In genomic region chr5:118459391-118459792, GRCm38 (mm10) we compare ENCODE assay signal across 8 mouse cellular contexts.
DNase-seq lines count a peak whose midpoint lies in the region; ATAC-seq and TF ChIP-seq lines count a peak whose summit lies in the region.

No protein-coding gene starts in this region.

- peak overlapping the region; percentile 63 for H3K4me3 ChIP-seq in gastrocnemius, adult 2 months
- peak overlapping the region; percentile 21 to 31 for H3K4me3 ChIP-seq in heart, embryonic 14.5 days (ENCODE audit: control insufficient read depth in 1 of 2, insufficient read depth in 1 of 2, low read depth in 1 of 2, low read length in 2 of 2)
- peak overlapping the region; percentile 37 for H3K4me3 ChIP-seq in liver, embryonic 11.5 days (ENCODE audit: low read depth, low read length)
- peak overlapping the region; percentile 26 for H3K4me3 ChIP-seq in myocyte

- H3K27ac ChIP-seq in gastrocnemius, adult 2 months: peak overlapping the region; percentile 79
- H3K27ac ChIP-seq in heart, embryonic 14.5 days (replicated peaks in 1 of 2; ENCODE audit: control insufficient read depth in 1 of 2, insufficient read depth in 1 of 2, low read depth in 2 of 2, low read length in 2 of 2): peak overlapping the region in 1 of 2 experiments; percentile 57; a peak in 2 of 4 replicates
- no peak overlapping the region for H3K27ac ChIP-seq in liver, embryonic 11.5 days (ENCODE audit: low read depth, low read length)

- H3K9me3 ChIP-seq in heart, embryonic 14.5 days (ENCODE audit: control insufficient read depth, low read length): no peaks in the 10 kb centered on the region
- no peaks in the 10 kb centered on the region for H3K9me3 ChIP-seq in liver, embryonic 11.5 days (ENCODE audit: control insufficient read depth, low read length)

- H3K4me1 ChIP-seq in heart, embryonic 14.5 days (ENCODE audit: control insufficient read depth in 2 of 2, insufficient read depth in 2 of 2, low read length in 2 of 2): peaks cover 3 to 8% of the 10 kb centered on the region in 2 experiments; a peak in 1 of 4 replicates
- no peaks in the 10 kb centered on the region for H3K4me1 ChIP-seq in liver, embryonic 11.5 days (replicated peaks; ENCODE audit: control insufficient read depth, insufficient read depth, low read length)

- no peaks in the 10 kb centered on the region for H3K27me3 ChIP-seq in heart, embryonic 14.5 days (ENCODE audit: control insufficient read depth, insufficient read depth, low read length)
- H3K27me3 ChIP-seq in liver, embryonic 11.5 days (replicated peaks; ENCODE audit: control insufficient read depth, insufficient read depth, low read length): peaks cover 16% of the 10 kb centered on the region
- no peaks in the 10 kb centered on the region for H3K27me3 ChIP-seq in myocyte (ENCODE audit: control insufficient read depth, insufficient read depth, insufficient read length)

- H3K9ac ChIP-seq in heart, embryonic 14.5 days (ENCODE audit: low read length): peak overlapping the region; percentile 56
- H3K9ac ChIP-seq in liver, embryonic 11.5 days (ENCODE audit: low read depth, low read length): 0 out of 2 replicates have a peak overlapping the region, but pooled peaks have one; percentile 35

- H3ac ChIP-seq in myocyte (ENCODE audit: control insufficient read depth, insufficient read length): no peak overlapping the region

- H3K36me3 ChIP-seq in heart, embryonic 14.5 days (ENCODE audit: control insufficient read depth, insufficient read depth, low read length): no peaks in the 10 kb centered on the region
- H3K36me3 ChIP-seq in liver, embryonic 11.5 days (ENCODE audit: control insufficient read depth, insufficient read depth, low read length): no peaks in the 10 kb centered on the region
- H3K36me3 ChIP-seq in myocyte (ENCODE audit: control insufficient read depth, insufficient read depth): no peaks in the 10 kb centered on the region

- ATAC-seq in heart, embryonic 14.5 days (ENCODE audit: insufficient number of reproducible peaks, insufficient read depth, low FRiP score, low read depth): 0 out of 2 replicates have a peak, but pooled peaks have one; percentile 36
- 0 out of 2 replicates have a peak, but pooled peaks have one; percentile 25 for ATAC-seq in liver, embryonic 11.5 days (replicated peaks; ENCODE audit: low FRiP score)

- TF ChIP-seq CTCF in gastrocnemius, adult 2 months (IDR thresholded peaks at IDR 0.05): no peak

- no peak for TF ChIP-seq POLR2A in myocyte (IDR thresholded peaks at IDR 0.05; ENCODE audit: insufficient read length, low read depth)

- no peak for DNase-seq in gastrocnemius, adult 2 months
- DNase-seq in gastrocnemius, adult 8-10 months (ENCODE audit: low spot score in 2 of 2): no peak
- DNase-seq in embryo, embryonic 10 days (ENCODE audit: low spot score): peak; percentile 79
- no peak for DNase-seq in liver, embryonic 11.5 days (ENCODE audit: low spot score)
- no peak for DNase-seq in B cell, adult 2 months
- no peak for DNase-seq in spleen, postnatal 14 days (ENCODE audit: low spot score in 2 of 2)

- intact Hi-C loops in gastrocnemius, adult 2 months (cut with DNase I): no loop called here

- H3K79me2 ChIP-seq in myocyte (ENCODE audit: control insufficient read depth, insufficient read depth): no peaks in the 10 kb centered on the region

- WGBS in heart, embryonic 14.5 days: 3% methylated on average over 12 of the region's 12 CpGs
- 8% methylated on average over 12 of the region's 12 CpGs for WGBS in liver, embryonic 11.5 days

- peak overlapping the region; percentile 66 for H3K4me2 ChIP-seq in heart, embryonic 14.5 days (ENCODE audit: low read length)
- peak overlapping the region; percentile 72 for H3K4me2 ChIP-seq in liver, embryonic 11.5 days
- peak overlapping the region; percentile 64 for H3K4me2 ChIP-seq in myocyte (ENCODE audit: low read depth)

TF ChIP-seq in myocyte, 11 proteins besides CTCF, POLR2A, EP300 and RAD21:
- TF ChIP-seq TCF12 (IDR thresholded peaks at IDR 0.05; ENCODE audit: insufficient read depth, poor library complexity, severe bottlenecking) (no peak), TCF3 (IDR thresholded peaks at IDR 0.05; ENCODE audit: insufficient read length, low read depth) (no peak), POLR2AphosphoS2 (IDR thresholded peaks at IDR 0.05; ENCODE audit: insufficient read length, low read depth) (no peak)
